Mouse (Mus musculus): ENCODE measurements around the gene Kmt2c. TPM values are rescaled to one million over a fixed set of nuclear protein-coding genes. Genes with fewer than 3 reads are reported as not detected.

Kmt2c gene
- total and polyA plus RNA-seq, 3 experiments = 23.8 to 34.0 (median 26.2) TPM

DNA sequence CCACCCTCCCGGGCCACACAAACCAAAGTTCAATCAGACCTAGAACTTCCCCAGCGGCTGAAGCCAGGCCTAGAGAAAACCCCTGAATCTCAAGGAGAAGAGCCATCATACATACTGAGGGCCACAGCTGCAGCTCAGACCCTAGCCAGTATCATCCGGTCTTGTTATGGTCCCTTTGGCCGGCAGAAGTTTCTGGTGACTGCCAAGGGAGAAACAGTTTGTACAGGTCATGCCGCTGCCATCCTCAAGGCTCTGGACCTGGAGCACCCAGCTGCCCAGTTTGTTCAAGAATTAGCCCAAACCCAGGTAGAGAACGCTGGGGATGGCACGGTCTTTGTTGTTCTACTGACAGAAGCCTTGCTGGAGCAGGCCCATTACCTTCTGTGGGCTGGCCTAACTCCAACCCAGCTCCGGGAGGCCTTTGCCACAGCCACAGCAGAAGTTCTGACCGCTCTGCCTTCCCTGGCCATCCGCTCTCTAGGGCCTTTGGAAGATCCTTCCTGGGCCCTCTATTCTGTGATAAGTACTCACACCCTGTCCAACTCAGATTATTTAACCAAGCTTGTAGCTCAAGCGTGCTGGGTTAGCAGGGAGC lies 17.8 kb upstream of the Kmt2c start:
- no peak overlapping the region for H3K27ac ChIP-seq (ENCODE audit: control insufficient read depth, low read depth, low read length)
- H3K9me3 ChIP-seq (replicated peaks; ENCODE audit: insufficient read depth, low read length) = no peaks in the 10 kb centered on the region
- H3K79me2 ChIP-seq (ENCODE audit: control insufficient read depth, insufficient read depth, low read length, poor library complexity) = no peaks in the 10 kb centered on the region
- no peak overlapping the region for H3K4me3 ChIP-seq (ENCODE audit: control insufficient read depth in 1 of 2, insufficient read depth in 1 of 2, low read depth in 2 of 2, low read length in 2 of 2)
- no peak overlapping the region for H3K9ac ChIP-seq (ENCODE audit: control insufficient read depth, low read depth, low read length, poor library complexity, severe bottlenecking)
- DNase-seq (ENCODE audit: low read depth, low spot score) = no peak
- H3K36me3 ChIP-seq (ENCODE audit: control insufficient read depth in 1 of 2, insufficient read depth in 2 of 2, low read length in 2 of 2) = no peaks in the 10 kb centered on the region
- TF ChIP-seq ZKSCAN1 (IDR thresholded peaks at IDR 0.05; ENCODE audit: low read depth, low read length) (no peak), KAT2A (conservative IDR thresholded peaks at IDR 0.05; ENCODE audit: low read depth, low read length) (no peak), ELF1 (IDR thresholded peaks at IDR 0.05; ENCODE audit: low read depth, low read length) (no peak), MXI1 (IDR thresholded peaks at IDR 0.05; ENCODE audit: low read depth, low read length) (no peak), SMC3 (IDR thresholded peaks at IDR 0.05; ENCODE audit: low read depth, low read length) (no peak), HCFC1 (IDR thresholded peaks at IDR 0.05; ENCODE audit: low read depth, low read length) (no peak), ZNF384 (IDR thresholded peaks at IDR 0.05; ENCODE audit: low read depth, low read length) (no peak), MAX (IDR thresholded peaks at IDR 0.05; ENCODE audit: low read length) (no peak), TAL1 (IDR thresholded peaks at IDR 0.05; ENCODE audit: low read length) (no peak), JUND (IDR thresholded peaks at IDR 0.05; ENCODE audit: low read depth, low read length) (no peak), MAZ (IDR thresholded peaks at IDR 0.05; ENCODE audit: low read depth, low read length) (no peak), UBTF (IDR thresholded peaks at IDR 0.05; ENCODE audit: borderline replicate concordance, insufficient read depth, low read depth, low read length) (no peak), TCF12 (IDR thresholded peaks at IDR 0.05; ENCODE audit: low read depth, low read length) (no peak), USF2 (IDR thresholded peaks at IDR 0.05; ENCODE audit: borderline replicate concordance in 1 of 2, insufficient read depth in 1 of 2, low read depth in 1 of 2, low read length in 2 of 2) (no peak), ZMIZ1 (IDR thresholded peaks at IDR 0.05; ENCODE audit: low read depth, low read length) (no peak), MAFK (IDR thresholded peaks at IDR 0.05; ENCODE audit: borderline replicate concordance, low read depth, low read length) (no peak), GATA1 (IDR thresholded peaks at IDR 0.05; ENCODE audit: low read depth, low read length) (no peak)
- H3K4me1 ChIP-seq (ENCODE audit: control insufficient read depth in 1 of 2, insufficient read depth in 2 of 2, low read length in 2 of 2) = no peaks in the 10 kb centered on the region
- no peaks in the 10 kb centered on the region for H3K27me3 ChIP-seq (ENCODE audit: control insufficient read depth in 1 of 2, insufficient read depth in 2 of 2, low read length in 2 of 2)

DNA sequence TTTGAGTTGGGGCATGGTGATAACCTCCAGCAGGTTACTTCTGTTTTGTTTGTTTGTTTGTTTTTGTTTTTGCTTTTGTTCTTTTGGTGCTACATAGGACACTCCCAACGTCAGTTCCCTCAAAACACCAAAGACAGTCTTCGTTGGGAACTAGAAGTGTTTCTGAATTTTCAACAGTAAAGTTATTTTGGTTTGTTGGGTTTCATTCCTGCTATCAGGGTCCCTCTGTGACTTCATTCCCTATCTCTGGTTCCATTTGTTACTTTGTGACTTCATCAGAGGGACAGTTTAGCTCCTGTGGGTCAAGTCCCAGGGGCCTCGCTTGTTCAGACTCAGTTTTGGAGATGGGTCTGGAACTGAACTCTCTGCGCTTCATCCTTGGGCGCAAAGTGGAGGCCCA lies 17.2 kb upstream of the Kmt2c start, which contains the start of gene Cct8l1:
Gene Cct8l1 (plus strand): TSS at position 301 of the 400 bp plus-strand sequence.
- H3K9me3 ChIP-seq (replicated peaks; ENCODE audit: insufficient read depth, low read length) = no peaks in the 10 kb centered on the region
- H3K36me3 ChIP-seq (ENCODE audit: control insufficient read depth in 1 of 2, insufficient read depth in 2 of 2, low read length in 2 of 2) = no peaks in the 10 kb centered on the region
- no peak within 1 kb of the TSS for H3K4me3 ChIP-seq (ENCODE audit: control insufficient read depth in 1 of 2, insufficient read depth in 1 of 2, low read depth in 2 of 2, low read length in 2 of 2)
- no peaks in the 10 kb centered on the region for H3K79me2 ChIP-seq (ENCODE audit: control insufficient read depth, insufficient read depth, low read length, poor library complexity)
- DNase-seq (ENCODE audit: low read depth, low spot score) = no peak
- H3K27me3 ChIP-seq (ENCODE audit: control insufficient read depth in 1 of 2, insufficient read depth in 2 of 2, low read length in 2 of 2) = no peaks in the 10 kb centered on the region
- H3K27ac ChIP-seq (ENCODE audit: control insufficient read depth, low read depth, low read length) = no peak within 1 kb of the TSS
- H3K4me1 ChIP-seq (ENCODE audit: control insufficient read depth in 1 of 2, insufficient read depth in 2 of 2, low read length in 2 of 2) = no peaks in the 10 kb centered on the region
- H3K9ac ChIP-seq (ENCODE audit: control insufficient read depth, low read depth, low read length, poor library complexity, severe bottlenecking) = no peak within 1 kb of the TSS
- TF ChIP-seq ZKSCAN1 (IDR thresholded peaks at IDR 0.05; ENCODE audit: low read depth, low read length) (no peak), JUND (IDR thresholded peaks at IDR 0.05; ENCODE audit: low read depth, low read length) (no peak), CHD2 (IDR thresholded peaks at IDR 0.05; ENCODE audit: low read length) (no peak), MAX (IDR thresholded peaks at IDR 0.05; ENCODE audit: low read length) (no peak), ZNF384 (IDR thresholded peaks at IDR 0.05; ENCODE audit: low read depth, low read length) (no peak), MYB (IDR thresholded peaks at IDR 0.05; ENCODE audit: low read depth, low read length) (no peak), UBTF (IDR thresholded peaks at IDR 0.05; ENCODE audit: borderline replicate concordance, insufficient read depth, low read depth, low read length) (no peak), SMC3 (IDR thresholded peaks at IDR 0.05; ENCODE audit: low read depth, low read length) (no peak), ELF1 (IDR thresholded peaks at IDR 0.05; ENCODE audit: low read depth, low read length) (no peak), EP300 (IDR thresholded peaks at IDR 0.05; ENCODE audit: low read depth in 1 of 2, low read length in 2 of 2) (no peak), SIN3A (IDR thresholded peaks at IDR 0.05; ENCODE audit: low read length) (no peak), MYC (IDR thresholded peaks at IDR 0.05; ENCODE audit: low read depth, low read length) (no peak), MEF2A (IDR thresholded peaks at IDR 0.05; ENCODE audit: extremely low read depth, insufficient replicate concordance, low read depth, low read length, poor library complexity, severe bottlenecking) (no peak), MAFK (IDR thresholded peaks at IDR 0.05; ENCODE audit: borderline replicate concordance, low read depth, low read length) (no peak), CTCF (IDR thresholded peaks at IDR 0.05 in 2 of 3, conservative IDR thresholded peaks at IDR 0.05 in 1 of 3; ENCODE audit: control insufficient read depth in 1 of 3, insufficient read depth in 1 of 3, low read depth in 2 of 3, low read length in 3 of 3, poor library complexity in 1 of 3, severe bottlenecking in 1 of 3) (no peak), GABPA (IDR thresholded peaks at IDR 0.05; ENCODE audit: low read depth, low read length) (no peak), BHLHE40 (IDR thresholded peaks at IDR 0.05; ENCODE audit: borderline replicate concordance, low read depth, low read length) (no peak)
